Mouse (Mus musculus): ENCODE data around the gene Trim10. TPM values are rescaled to one million over a fixed set of nuclear protein-coding genes. Genes with fewer than 3 reads are reported as not detected.

Gene Trim10
- polyA plus RNA-seq, 1 experiment = 37.0 TPM

DNA sequence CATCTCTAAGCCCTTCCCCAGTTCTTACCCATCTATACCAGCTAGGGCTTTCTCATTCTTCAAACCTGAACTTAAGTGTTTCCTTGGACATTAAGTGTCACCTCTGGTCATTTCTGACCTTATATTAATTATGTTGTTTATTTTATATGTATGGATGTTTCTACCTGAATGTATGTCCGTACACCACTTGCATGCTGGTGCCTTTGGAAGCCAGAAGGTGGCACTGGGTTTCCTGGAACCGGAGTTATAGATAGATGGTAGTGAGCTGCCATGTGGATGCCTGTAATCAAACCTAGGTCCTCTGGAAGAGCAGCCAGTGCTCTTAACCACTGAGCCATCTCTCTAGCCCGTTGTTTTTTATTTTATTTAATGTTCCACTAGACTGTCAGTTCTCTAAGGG lies 13.9 kb upstream of the Trim10 start:
- no peak for TF ChIP-seq POLR2A (IDR thresholded peaks at IDR 0.05; ENCODE audit: low read depth, low read length)
- no peak for TF ChIP-seq CTCF (IDR thresholded peaks at IDR 0.05; ENCODE audit: extremely low read depth, insufficient read depth, insufficient read length, insufficient replicate concordance)
- Histone ChIP-seq H3K36me3 (ENCODE audit: control insufficient read depth, insufficient read depth, low read length) (peaks cover 57% of the 10 kb centered on the region), H3K4me3 (ENCODE audit: extremely low read depth, insufficient read depth, insufficient read length) (no peak overlapping the region), H3K27me3 (ENCODE audit: control insufficient read depth, insufficient read depth, low read length) (no peaks in the 10 kb centered on the region), H3K27ac (ENCODE audit: insufficient read depth, low read length) (no peak overlapping the region), H3K4me1 (ENCODE audit: control insufficient read depth, insufficient read depth, insufficient read length) (no peaks in the 10 kb centered on the region)
- 93% methylated on average over 3 of the region's 3 CpGs for WGBS
- DNase-seq (ENCODE audit: low read depth in 1 of 2, low spot score in 2 of 2) = no peak

DNA sequence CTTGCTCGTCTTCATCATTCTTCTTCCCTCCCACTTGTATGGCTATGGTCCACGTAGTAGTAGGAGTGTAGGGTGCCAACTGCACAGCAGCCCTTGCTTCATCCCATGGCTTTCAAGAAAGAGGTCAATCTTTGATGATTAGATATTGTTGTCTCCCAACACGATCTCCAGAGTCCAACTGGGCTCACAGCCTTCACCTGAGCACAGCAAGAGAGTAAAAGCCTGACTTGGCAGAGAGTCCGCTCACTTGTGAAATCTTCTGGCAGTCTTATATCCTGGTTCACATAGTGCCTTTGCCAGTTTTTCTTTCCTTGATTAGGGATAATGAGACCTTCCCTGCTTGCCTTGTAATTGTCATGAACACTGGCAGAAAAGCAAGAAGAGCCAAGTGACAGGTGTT lies 13.1 kb upstream of the Trim10 start:
- Histone ChIP-seq H3K27ac (ENCODE audit: insufficient read depth, low read length) (no peak overlapping the region), H3K4me1 (ENCODE audit: control insufficient read depth, insufficient read depth, insufficient read length) (no peaks in the 10 kb centered on the region), H3K4me3 (ENCODE audit: extremely low read depth, insufficient read depth, insufficient read length) (no peak overlapping the region), H3K27me3 (ENCODE audit: control insufficient read depth, insufficient read depth, low read length) (no peaks in the 10 kb centered on the region), H3K36me3 (ENCODE audit: control insufficient read depth, insufficient read depth, low read length) (peaks cover 51% of the 10 kb centered on the region)
- TF ChIP-seq POLR2A (IDR thresholded peaks at IDR 0.05; ENCODE audit: low read depth, low read length) (no peak), CTCF (IDR thresholded peaks at IDR 0.05; ENCODE audit: extremely low read depth, insufficient read depth, insufficient read length, insufficient replicate concordance) (no peak)
- 93% methylated on average over 4 of the region's 4 CpGs for WGBS
- DNase-seq (ENCODE audit: low read depth in 1 of 2, low spot score in 2 of 2) = no peak

DNA sequence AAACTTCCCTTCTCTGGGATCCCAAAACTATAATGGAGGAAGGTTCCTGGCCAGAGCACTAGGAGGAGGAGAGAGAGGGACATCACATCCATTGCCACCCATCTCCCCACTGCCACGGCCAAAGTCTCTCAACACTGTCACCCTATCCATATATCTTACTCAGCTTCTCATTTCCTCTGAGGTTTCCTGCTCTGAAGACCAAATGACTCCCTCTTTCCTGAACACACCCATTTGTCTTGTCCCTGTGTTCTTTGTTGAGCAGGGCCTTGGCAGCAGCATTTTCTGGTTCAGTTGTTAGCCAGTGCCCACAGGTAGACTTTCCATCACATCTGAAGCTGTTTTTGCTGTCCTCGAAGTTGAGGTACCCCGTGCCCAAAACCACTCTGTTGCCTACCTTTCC lies 11.2 kb upstream of the Trim10 start:
- DNase-seq (ENCODE audit: low read depth in 1 of 2, low spot score in 2 of 2) = no peak
- no peak for TF ChIP-seq CTCF (IDR thresholded peaks at IDR 0.05; ENCODE audit: extremely low read depth, insufficient read depth, insufficient read length, insufficient replicate concordance)
- no peak for TF ChIP-seq POLR2A (IDR thresholded peaks at IDR 0.05; ENCODE audit: low read depth, low read length)
- WGBS = 66% methylated on average over 3 of the region's 3 CpGs
- no peak overlapping the region for H3K27ac ChIP-seq (ENCODE audit: insufficient read depth, low read length)
- no peak overlapping the region for H3K4me3 ChIP-seq (ENCODE audit: extremely low read depth, insufficient read depth, insufficient read length)
- H3K27me3 ChIP-seq (ENCODE audit: control insufficient read depth, insufficient read depth, low read length) = no peaks in the 10 kb centered on the region
- H3K36me3 ChIP-seq (ENCODE audit: control insufficient read depth, insufficient read depth, low read length) = peaks cover 34% of the 10 kb centered on the region
- no peaks in the 10 kb centered on the region for H3K4me1 ChIP-seq (ENCODE audit: control insufficient read depth, insufficient read depth, insufficient read length)

DNA sequence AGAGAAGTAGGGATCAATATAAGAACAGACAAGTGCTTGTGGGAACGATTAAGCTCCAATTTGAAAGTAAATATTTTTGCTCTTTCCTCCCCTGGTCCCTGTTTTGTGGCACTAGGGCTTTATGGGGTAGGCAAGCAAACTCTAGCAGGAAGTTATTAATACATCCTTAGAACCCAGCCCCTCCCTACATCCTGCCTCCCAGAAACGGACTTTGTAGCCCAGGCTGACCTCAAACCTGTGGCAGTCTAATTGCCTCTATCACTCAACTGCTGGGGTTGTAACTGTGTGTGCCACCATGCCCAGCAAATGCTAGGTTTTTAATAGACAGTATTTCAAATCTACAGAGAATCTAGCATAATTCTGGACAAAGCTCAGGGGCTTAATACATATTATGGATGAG lies 7.7 kb upstream of the Trim10 start:
- H3K27me3 ChIP-seq (ENCODE audit: control insufficient read depth, insufficient read depth, low read length) = 0 out of 2 replicates have a peak, but pooled peaks cover 4% of the 10 kb centered on the region
- H3K4me1 ChIP-seq (ENCODE audit: control insufficient read depth, insufficient read depth, insufficient read length) = no peaks in the 10 kb centered on the region
- H3K27ac ChIP-seq (ENCODE audit: insufficient read depth, low read length) = no peak overlapping the region
- TF ChIP-seq CTCF (IDR thresholded peaks at IDR 0.05; ENCODE audit: extremely low read depth, insufficient read depth, insufficient read length, insufficient replicate concordance) = no peak
- no peak for TF ChIP-seq POLR2A (IDR thresholded peaks at IDR 0.05; ENCODE audit: low read depth, low read length)
- no peak for DNase-seq (ENCODE audit: low read depth in 1 of 2, low spot score in 2 of 2)
- 30% methylated on average over 2 of the region's 2 CpGs for WGBS
- H3K36me3 ChIP-seq (ENCODE audit: control insufficient read depth, insufficient read depth, low read length) = peaks cover 16% of the 10 kb centered on the region
- no peak overlapping the region for H3K4me3 ChIP-seq (ENCODE audit: extremely low read depth, insufficient read depth, insufficient read length)

DNA sequence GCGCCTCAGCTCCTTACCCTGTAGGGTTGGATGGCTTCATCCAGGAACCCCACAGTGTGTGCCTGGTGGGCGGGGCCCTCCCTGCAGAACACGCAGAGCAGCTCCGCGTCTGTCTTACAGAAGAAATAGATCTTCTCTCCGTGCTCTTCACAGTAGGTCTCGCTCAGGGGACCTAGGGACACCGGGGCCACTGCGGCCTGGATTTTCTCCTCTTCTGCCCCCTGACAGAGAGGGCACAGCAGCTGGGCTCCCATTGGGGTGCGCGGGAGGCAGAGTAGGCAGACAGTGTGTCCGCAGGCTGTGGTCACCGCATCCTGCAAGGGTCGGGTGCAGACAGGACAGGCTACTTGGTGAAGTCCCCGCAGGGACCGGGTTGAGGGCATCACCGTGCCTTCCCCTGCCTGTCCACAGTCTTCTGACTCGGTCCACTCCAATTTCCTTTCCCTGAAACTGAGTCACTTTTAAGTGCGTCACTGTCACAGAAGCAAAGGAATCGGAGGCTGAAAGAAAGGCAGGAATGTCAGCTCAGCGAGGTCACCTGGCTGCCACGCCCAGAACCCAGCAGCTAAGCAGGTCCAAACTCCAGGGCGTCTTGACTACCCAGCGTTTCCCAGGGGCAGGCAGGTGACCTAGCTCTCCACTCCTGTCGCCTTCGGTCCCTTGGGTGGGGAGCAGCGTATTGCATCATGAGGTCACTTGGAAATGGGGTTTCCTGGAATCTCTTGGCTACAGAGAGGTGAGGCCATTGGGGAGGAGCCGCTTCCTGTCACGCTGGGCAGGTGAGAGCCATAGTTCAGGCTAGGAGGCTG lies 2.5 kb upstream of the Trim10 start, which contains the start of gene Trim15:
TSS of gene Trim15 (minus strand) at position 492 of the 809 bp plus-strand sequence.
- TF ChIP-seq POLR2A (IDR thresholded peaks at IDR 0.05; ENCODE audit: low read depth, low read length) = no peak
- TF ChIP-seq CTCF (IDR thresholded peaks at IDR 0.05; ENCODE audit: extremely low read depth, insufficient read depth, insufficient read length, insufficient replicate concordance) = no peak
- H3K4me1 ChIP-seq (ENCODE audit: control insufficient read depth, insufficient read depth, insufficient read length) = no peaks in the 10 kb centered on the region
- no peak within 1 kb of the TSS for H3K27ac ChIP-seq (ENCODE audit: insufficient read depth, low read length)
- 0 out of 2 replicates have a peak, but pooled peaks cover 4% of the 10 kb centered on the region for H3K27me3 ChIP-seq (ENCODE audit: control insufficient read depth, insufficient read depth, low read length)
- no peaks in the 10 kb centered on the region for H3K36me3 ChIP-seq (ENCODE audit: control insufficient read depth, insufficient read depth, low read length)
- no peak within 1 kb of the TSS for H3K4me3 ChIP-seq (ENCODE audit: extremely low read depth, insufficient read depth, insufficient read length)
- DNase-seq (ENCODE audit: low read depth in 1 of 2, low spot score in 2 of 2) = no peak
- 22% methylated on average over 29 of the region's 29 CpGs for WGBS

DNA sequence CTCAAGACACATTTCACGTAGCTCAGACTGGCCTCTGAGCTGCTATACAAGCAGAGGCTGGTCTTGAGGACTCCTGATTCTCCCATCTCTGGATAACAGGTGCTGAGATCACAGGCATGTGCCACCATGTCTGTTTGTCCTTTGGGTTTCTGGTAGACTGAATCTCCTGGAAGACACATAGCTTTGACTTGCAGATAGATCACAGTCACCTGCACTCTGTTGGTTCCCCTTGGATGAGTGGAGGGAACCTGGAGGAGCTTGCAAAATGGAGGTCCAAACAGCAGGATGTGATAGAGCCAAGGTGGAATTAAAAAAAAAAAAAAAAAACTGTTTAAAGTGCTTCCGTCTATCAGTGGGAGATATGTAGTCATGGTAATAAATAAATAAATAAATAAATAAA lies 538 bp upstream of the Trim10 start:
- no peak overlapping the region for H3K4me3 ChIP-seq (ENCODE audit: extremely low read depth, insufficient read depth, insufficient read length)
- TF ChIP-seq CTCF (IDR thresholded peaks at IDR 0.05; ENCODE audit: extremely low read depth, insufficient read depth, insufficient read length, insufficient replicate concordance) (no peak), POLR2A (IDR thresholded peaks at IDR 0.05; ENCODE audit: low read depth, low read length) (no peak)
- H3K27ac ChIP-seq (ENCODE audit: insufficient read depth, low read length) = no peak overlapping the region
- 72% methylated on average over 2 of the region's 2 CpGs for WGBS
- no peaks in the 10 kb centered on the region for H3K4me1 ChIP-seq (ENCODE audit: control insufficient read depth, insufficient read depth, insufficient read length)
- H3K27me3 ChIP-seq (ENCODE audit: control insufficient read depth, insufficient read depth, low read length) = 0 out of 2 replicates have a peak, but pooled peaks cover 4% of the 10 kb centered on the region
- H3K36me3 ChIP-seq (ENCODE audit: control insufficient read depth, insufficient read depth, low read length) = no peaks in the 10 kb centered on the region; the same call in 1 of the 2 replicates
- DNase-seq (ENCODE audit: low read depth in 1 of 2, low spot score in 2 of 2) = no peak

All from spleen, adult 2 months (tissue).